Mouse (Mus musculus): Measurements from ENCODE around the gene Fam228b. TPM values are rescaled to one million over a fixed set of nuclear protein-coding genes. Genes with fewer than 3 reads are reported as not detected.

The Fam228b gene
- total and polyA plus RNA-seq, 3 experiments, result 0.76 TPM; not detected in 2

DNA sequence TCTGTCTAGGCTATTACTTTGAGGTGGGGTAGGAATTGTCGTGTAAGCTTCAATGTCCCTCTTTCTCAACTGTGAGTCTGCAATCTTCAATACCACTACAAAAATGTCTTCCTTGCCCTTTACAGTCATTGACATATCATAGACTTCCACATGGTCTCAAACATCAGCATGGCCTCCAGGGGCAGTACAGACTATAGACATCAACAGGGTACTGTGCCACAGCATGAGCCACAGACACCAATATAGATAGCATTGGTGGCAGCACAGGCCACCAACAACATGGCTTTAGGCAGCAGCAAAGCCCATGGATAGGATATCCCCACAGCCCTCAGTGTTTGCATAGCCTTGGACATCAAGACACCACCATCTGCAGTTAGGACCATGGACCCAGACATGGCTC is 12.2 kb upstream of the Fam228b start:
- no peak for ATAC-seq (ENCODE audit: extremely low read depth, insufficient number of reproducible peaks, low FRiP score, poor library complexity, severe bottlenecking)
- H3K4me1 ChIP-seq (ENCODE audit: insufficient read depth, low read depth, low read length), result no peaks in the 10 kb centered on the region
- H3K36me3 ChIP-seq (replicated peaks), result no peaks in the 10 kb centered on the region
- no peak overlapping the region for H3K4me3 ChIP-seq (ENCODE audit: low read depth, low read length)
- H3K27me3 ChIP-seq (ENCODE audit: insufficient read depth, low read length), result peaks cover 8% of the 10 kb centered on the region; the same call in 1 of the 2 replicates
- no peak for DNase-seq (ENCODE audit: low spot score)
- TF ChIP-seq CTCF (IDR thresholded peaks at IDR 0.05; ENCODE audit: low read depth, low read length) (no peak), TAL1 (conservative IDR thresholded peaks at IDR 0.05; ENCODE audit: low read depth, low read length) (no peak)
- H3K9me3 ChIP-seq (replicated peaks), result no peaks in the 10 kb centered on the region

DNA sequence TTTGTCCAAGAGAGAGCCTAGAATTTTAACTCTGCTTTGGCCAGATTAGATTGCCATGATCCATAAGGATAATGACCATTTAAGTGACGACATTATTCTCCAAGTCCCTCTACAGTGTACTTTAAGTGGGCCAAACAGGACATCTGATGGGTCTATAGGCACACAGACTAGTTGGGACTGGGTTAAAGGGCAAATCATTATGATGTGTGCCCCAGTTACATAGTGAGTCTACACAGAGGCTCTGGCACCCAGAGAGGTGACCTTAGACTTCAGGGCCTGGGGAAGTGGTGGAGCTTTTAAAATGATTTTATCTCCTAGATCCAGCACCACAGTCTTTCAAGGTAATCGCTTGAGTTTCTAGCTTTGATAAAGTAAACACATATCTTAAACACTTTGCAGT is 11.2 kb upstream of the Fam228b start:
- Histone ChIP-seq H3K36me3 (replicated peaks) (no peaks in the 10 kb centered on the region), H3K4me1 (ENCODE audit: insufficient read depth, low read depth, low read length) (no peaks in the 10 kb centered on the region), H3K27me3 (ENCODE audit: insufficient read depth, low read length) (peaks cover 12% of the 10 kb centered on the region; the same call in 1 of the 2 replicates), H3K9me3 (replicated peaks) (no peaks in the 10 kb centered on the region), H3K4me3 (ENCODE audit: low read depth, low read length) (no peak overlapping the region)
- ATAC-seq (ENCODE audit: extremely low read depth, insufficient number of reproducible peaks, low FRiP score, poor library complexity, severe bottlenecking) (no peak), DNase-seq (ENCODE audit: low spot score) (no peak)
- TF ChIP-seq GATA1 (IDR thresholded peaks at IDR 0.05; ENCODE audit: borderline replicate concordance, low read length), result no peak
- TF ChIP-seq CTCF (IDR thresholded peaks at IDR 0.05; ENCODE audit: low read depth, low read length), result no peak
- no peak for TF ChIP-seq TAL1 (conservative IDR thresholded peaks at IDR 0.05; ENCODE audit: low read depth, low read length)

DNA sequence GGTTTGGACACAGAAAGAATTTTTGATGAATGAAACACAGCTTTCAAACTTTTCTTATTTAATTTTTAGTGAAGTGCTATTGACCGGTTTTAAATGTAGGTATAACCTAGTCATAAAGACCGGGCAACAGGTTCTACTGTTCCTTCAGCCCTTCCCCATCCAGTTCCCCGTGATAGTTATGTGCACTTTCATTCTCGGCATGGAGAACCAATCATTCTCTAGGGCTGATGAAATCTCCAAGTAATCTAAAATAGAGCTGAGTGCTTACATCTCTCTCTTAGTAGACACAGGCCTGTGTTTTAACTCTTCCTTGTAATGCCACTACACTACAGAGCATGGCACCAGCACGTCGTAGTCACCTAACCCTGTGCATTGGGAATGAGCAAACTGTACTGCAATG is 8.7 kb upstream of the Fam228b start:
- no peaks in the 10 kb centered on the region for H3K4me1 ChIP-seq (ENCODE audit: insufficient read depth, low read depth, low read length)
- H3K36me3 ChIP-seq (replicated peaks), result no peaks in the 10 kb centered on the region
- ATAC-seq (ENCODE audit: extremely low read depth, insufficient number of reproducible peaks, low FRiP score, poor library complexity, severe bottlenecking) (no peak), DNase-seq (ENCODE audit: low spot score) (no peak)
- no peak overlapping the region for H3K4me3 ChIP-seq (ENCODE audit: low read depth, low read length)
- no peaks in the 10 kb centered on the region for H3K9me3 ChIP-seq (replicated peaks)
- peaks cover 7% of the 10 kb centered on the region; the same call in 1 of the 2 replicates for H3K27me3 ChIP-seq (ENCODE audit: insufficient read depth, low read length)
- no peak for TF ChIP-seq GATA1 (IDR thresholded peaks at IDR 0.05; ENCODE audit: borderline replicate concordance, low read length)
- TF ChIP-seq CTCF (IDR thresholded peaks at IDR 0.05; ENCODE audit: low read depth, low read length), result no peak
- no peak for TF ChIP-seq POLR2AphosphoS5 (IDR thresholded peaks at IDR 0.05; ENCODE audit: insufficient replicate concordance, low read depth, low read length)
- TF ChIP-seq TAL1 (conservative IDR thresholded peaks at IDR 0.05; ENCODE audit: low read depth, low read length), result no peak
- TF ChIP-seq GATA2 (IDR thresholded peaks at IDR 0.05; ENCODE audit: borderline replicate concordance, low read depth, low read length), result no peak

- Histone ChIP-seq H3K36me3 (replicated peaks) (no peaks in the 10 kb centered on the region), H3K9me3 (replicated peaks) (no peaks in the 10 kb centered on the region), H3K4me1 (ENCODE audit: insufficient read depth, low read depth, low read length) (no peaks in the 10 kb centered on the region), H3K4me3 (ENCODE audit: low read depth, low read length) (no peak overlapping the region), H3K27me3 (ENCODE audit: insufficient read depth, low read length) (peaks cover 7% of the 10 kb centered on the region; the same call in 1 of the 2 replicates)
- ATAC-seq (ENCODE audit: extremely low read depth, insufficient number of reproducible peaks, low FRiP score, poor library complexity, severe bottlenecking), result no peak
- no peak for DNase-seq (ENCODE audit: low spot score)
- TF ChIP-seq CTCF (IDR thresholded peaks at IDR 0.05; ENCODE audit: low read depth, low read length) (no peak), TAL1 (conservative IDR thresholded peaks at IDR 0.05; ENCODE audit: low read depth, low read length) (no peak), GATA1 (IDR thresholded peaks at IDR 0.05; ENCODE audit: borderline replicate concordance, low read length) (no peak), POLR2AphosphoS5 (IDR thresholded peaks at IDR 0.05; ENCODE audit: insufficient replicate concordance, low read depth, low read length) (no peak), GATA2 (IDR thresholded peaks at IDR 0.05; ENCODE audit: borderline replicate concordance, low read depth, low read length) (no peak)
Observed at GRCm38 (mm10) chr12:4775588-4775949, 6.5 kb upstream of the Fam228b start.

DNA sequence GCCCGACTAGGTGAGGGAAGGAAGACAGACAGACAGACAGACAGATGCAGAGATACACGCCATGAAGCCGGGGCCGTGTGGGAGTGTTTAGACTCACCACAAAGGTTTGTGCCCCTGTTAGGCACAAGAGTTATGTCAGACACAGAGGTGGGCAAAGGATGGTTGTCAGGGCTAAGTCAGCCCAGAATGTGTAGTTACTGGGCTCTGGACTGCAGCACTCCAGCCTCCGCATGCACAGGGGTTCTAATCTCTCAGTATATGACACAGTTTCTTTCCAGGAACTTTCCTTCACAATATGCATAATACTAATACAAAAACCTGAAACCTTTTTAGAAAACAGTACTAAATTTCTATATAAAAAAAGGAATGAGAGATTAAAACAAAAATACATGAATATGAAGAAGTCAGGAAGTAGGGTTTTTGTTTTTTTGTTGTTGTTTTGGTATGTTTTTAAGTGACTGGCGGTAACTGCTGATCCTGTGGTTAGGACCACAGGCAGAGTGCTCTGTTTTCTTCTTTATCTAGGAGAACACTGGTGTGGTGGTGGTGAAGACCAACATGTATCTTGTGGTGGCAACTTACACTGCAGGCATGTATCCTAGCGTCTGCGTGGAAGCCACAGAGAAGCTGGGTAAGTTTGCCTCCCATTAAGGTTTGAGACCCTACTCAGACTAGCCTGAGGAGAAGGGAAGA is 6.0 kb upstream of the Fam228b start:
- TF ChIP-seq CTCF (IDR thresholded peaks at IDR 0.05; ENCODE audit: low read depth, low read length), result no peak
- no peak for TF ChIP-seq GATA2 (IDR thresholded peaks at IDR 0.05; ENCODE audit: borderline replicate concordance, low read depth, low read length)
- no peak for TF ChIP-seq TAL1 (conservative IDR thresholded peaks at IDR 0.05; ENCODE audit: low read depth, low read length)
- no peak for TF ChIP-seq POLR2AphosphoS5 (IDR thresholded peaks at IDR 0.05; ENCODE audit: insufficient replicate concordance, low read depth, low read length)
- no peak for TF ChIP-seq GATA1 (IDR thresholded peaks at IDR 0.05; ENCODE audit: borderline replicate concordance, low read length)
- Histone ChIP-seq H3K4me1 (ENCODE audit: insufficient read depth, low read depth, low read length) (no peaks in the 10 kb centered on the region), H3K27me3 (ENCODE audit: insufficient read depth, low read length) (peaks cover 7% of the 10 kb centered on the region; the same call in 1 of the 2 replicates), H3K9me3 (replicated peaks) (no peaks in the 10 kb centered on the region), H3K36me3 (replicated peaks) (no peaks in the 10 kb centered on the region), H3K4me3 (ENCODE audit: low read depth, low read length) (no peak overlapping the region)
- no peak for ATAC-seq (ENCODE audit: extremely low read depth, insufficient number of reproducible peaks, low FRiP score, poor library complexity, severe bottlenecking)
- no peak for DNase-seq (ENCODE audit: low spot score)

- no peak for ATAC-seq (ENCODE audit: extremely low read depth, insufficient number of reproducible peaks, low FRiP score, poor library complexity, severe bottlenecking)
- no peaks in the 10 kb centered on the region for H3K36me3 ChIP-seq (replicated peaks)
- DNase-seq (ENCODE audit: low spot score), result no peak
- no peak overlapping the region for H3K4me3 ChIP-seq (ENCODE audit: low read depth, low read length)
- H3K27me3 ChIP-seq (ENCODE audit: insufficient read depth, low read length), result peaks cover 7% of the 10 kb centered on the region
- no peaks in the 10 kb centered on the region for H3K4me1 ChIP-seq (ENCODE audit: insufficient read depth, low read depth, low read length)
- H3K9me3 ChIP-seq (replicated peaks), result peaks cover 9% of the 10 kb centered on the region
- no peak for TF ChIP-seq POLR2AphosphoS5 (IDR thresholded peaks at IDR 0.05; ENCODE audit: insufficient replicate concordance, low read depth, low read length)
- no peak for TF ChIP-seq GATA2 (IDR thresholded peaks at IDR 0.05; ENCODE audit: borderline replicate concordance, low read depth, low read length)
- no peak for TF ChIP-seq GATA1 (IDR thresholded peaks at IDR 0.05; ENCODE audit: borderline replicate concordance, low read length)
- TF ChIP-seq TAL1 (conservative IDR thresholded peaks at IDR 0.05; ENCODE audit: low read depth, low read length), result no peak
- no peak for TF ChIP-seq CTCF (IDR thresholded peaks at IDR 0.05; ENCODE audit: low read depth, low read length)
Observed at GRCm38 (mm10) chr12:4769333-4769723, 261 bp upstream of the Fam228b start.
